Comparison of ENCODE assay signal across 8 mouse cellular contexts in genomic region chr6:37642701-37643121, GRCm38 (mm10).
DNase-seq lines count a peak whose midpoint lies in the region; ATAC-seq lines count a peak whose summit lies in the region.

No protein-coding gene starts in this region.

- intact Hi-C loops in heart, postnatal 36 days (cut with DNase I), result no loop called here

- H3K4me1 ChIP-seq in heart, embryonic 14.5 days (ENCODE audit: control insufficient read depth in 2 of 2, insufficient read depth in 2 of 2, low read length in 2 of 2), result peaks cover 5 to 11% of the 10 kb centered on the region in 2 experiments
- H3K4me1 ChIP-seq in forebrain, embryonic 15.5 days, result peaks cover 19% of the 10 kb centered on the region

- no peaks in the 10 kb centered on the region for H3K9me3 ChIP-seq in heart, embryonic 14.5 days (ENCODE audit: control insufficient read depth, low read length)
- H3K9me3 ChIP-seq in forebrain, embryonic 15.5 days, result no peaks in the 10 kb centered on the region

- H3K4me3 ChIP-seq in heart, embryonic 14.5 days (ENCODE audit: control insufficient read depth in 1 of 2, insufficient read depth in 1 of 2, low read depth in 1 of 2, low read length in 2 of 2), result peak overlapping the region; percentile 7 to 14; a peak in 1 of 4 replicates
- H3K4me3 ChIP-seq in forebrain, embryonic 15.5 days, result peak overlapping the region; percentile 31

- peak; percentile 26; the same call in 1 of the 2 replicates for ATAC-seq in heart, embryonic 14.5 days (ENCODE audit: insufficient number of reproducible peaks, insufficient read depth, low FRiP score, low read depth)
- ATAC-seq in cerebellum, adult (ENCODE audit: insufficient number of reproducible peaks, low FRiP score, low TSS enrichment), result peak; percentile 91
- peak; percentile 86 for ATAC-seq in forebrain, embryonic 15.5 days (replicated peaks)

- DNase-seq in heart, postnatal 36 days, result no peak
- peak; percentile 13 to 51 for DNase-seq in left cerebral cortex, adult 9 months (ENCODE audit: low spot score in 2 of 2)
- peak; percentile 45 for DNase-seq in right cerebral cortex, adult 18-20 months
- DNase-seq in urinary bladder, postnatal 4 days (ENCODE audit: low spot score in 2 of 2), result no peak
- no peak for DNase-seq in adrenal gland, postnatal 10 days

- peak overlapping the region; percentile 57 for H3K4me2 ChIP-seq in heart, embryonic 14.5 days (ENCODE audit: low read length)
- peak overlapping the region; percentile 43 for H3K4me2 ChIP-seq in forebrain, embryonic 15.5 days (replicated peaks)

- H3K27ac ChIP-seq in heart, embryonic 14.5 days (replicated peaks in 1 of 2; ENCODE audit: control insufficient read depth in 1 of 2, insufficient read depth in 1 of 2, low read depth in 2 of 2, low read length in 2 of 2), result peak overlapping the region in 1 of 2 experiments; percentile 56; a peak in 1 of 4 replicates
- H3K27ac ChIP-seq in forebrain, embryonic 15.5 days (replicated peaks), result peak overlapping the region; percentile 75

- no peaks in the 10 kb centered on the region for H3K27me3 ChIP-seq in heart, embryonic 14.5 days (ENCODE audit: control insufficient read depth, insufficient read depth, low read length)
- H3K27me3 ChIP-seq in forebrain, embryonic 15.5 days, result no peaks in the 10 kb centered on the region

- H3K36me3 ChIP-seq in heart, embryonic 14.5 days (ENCODE audit: control insufficient read depth, insufficient read depth, low read length), result no peaks in the 10 kb centered on the region
- no peaks in the 10 kb centered on the region for H3K36me3 ChIP-seq in forebrain, embryonic 15.5 days

- 26% methylated on average over 8 of the region's 8 CpGs for WGBS in heart, embryonic 14.5 days
- WGBS in forebrain, embryonic 15.5 days, result 11% methylated on average over 8 of the region's 8 CpGs

- no peak overlapping the region for H3K9ac ChIP-seq in heart, embryonic 14.5 days (ENCODE audit: low read length)
- H3K9ac ChIP-seq in forebrain, embryonic 15.5 days (replicated peaks), result no peak overlapping the region; the same call in 1 of the 2 replicates

Comparison
In these comparisons a context has a peak if more than half of its experiments do, and no peak if none do; other contexts are left out.
1. ATAC-seq: peak in every context shown above with its lines; median percentile 91 in cerebellum, adult; 86 in forebrain, embryonic 15.5 days; 26 in heart, embryonic 14.5 days.
2. DNase-seq: peak in left cerebral cortex, adult 9 months (2 of 2) and right cerebral cortex, adult 18-20 months (single experiment); none in heart, postnatal 36 days (0 of 2), urinary bladder, postnatal 4 days (0 of 2) and adrenal gland, postnatal 10 days (single experiment).